Mouse (Mus musculus): Measurements from ENCODE around the gene Bhlhb9. TPM values are rescaled to one million over a fixed set of nuclear protein-coding genes. Genes with fewer than 3 reads are reported as not detected.
"Not testable (repeated sequence)": the region's sequence is repeated elsewhere in the genome, so short reads cannot be mapped to it uniquely, and the experiment has no call there.

The Bhlhb9 gene
- total and polyA plus RNA-seq, 3 experiments, result 13.8 to 29.3 (median 24.7) TPM

DNA sequence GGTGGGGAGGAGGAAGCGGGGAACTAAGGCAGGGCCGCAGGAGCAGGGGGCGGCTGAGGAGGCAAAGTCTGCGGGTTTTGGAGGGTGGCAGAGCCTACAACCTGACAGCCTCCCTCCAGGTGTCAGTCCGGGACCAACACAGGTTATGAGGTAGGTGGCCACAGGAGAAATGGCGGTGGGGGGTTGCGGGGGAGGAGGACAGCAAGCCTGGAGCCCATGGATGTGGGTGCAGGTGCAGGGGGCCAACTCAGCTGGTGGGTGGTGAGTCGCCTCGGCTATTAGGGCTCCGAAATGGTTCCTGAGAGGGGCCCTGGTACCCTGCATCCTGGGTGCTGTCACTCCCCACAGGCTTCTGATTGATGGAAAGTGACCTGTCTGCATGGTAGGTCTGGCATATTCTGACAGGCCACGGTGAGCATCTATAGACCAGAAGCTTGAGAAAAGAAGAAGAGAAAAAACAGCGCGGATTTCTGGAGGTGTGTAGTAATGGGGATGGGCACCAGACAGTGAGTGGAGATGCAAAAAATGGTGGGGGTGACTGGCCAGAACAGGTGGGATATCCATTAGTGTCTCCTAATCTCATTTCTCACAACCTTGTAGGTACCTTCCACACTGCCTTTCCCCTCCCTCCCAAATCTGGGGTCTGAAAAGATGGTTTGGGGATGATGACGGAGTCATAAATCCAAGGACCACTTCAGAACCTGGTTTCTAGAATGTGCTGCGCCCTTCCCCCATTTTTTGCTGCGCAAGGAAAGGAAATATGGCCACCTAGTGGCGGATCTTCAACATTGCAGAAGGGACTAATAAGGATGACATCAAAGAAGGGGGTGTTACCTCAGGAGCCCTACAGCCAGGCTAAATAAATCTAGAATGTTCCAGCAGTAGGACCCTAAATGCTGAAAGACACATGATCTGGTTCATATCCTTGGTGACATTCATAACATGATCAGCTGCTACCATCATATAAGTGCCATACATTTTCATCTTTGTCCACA lies 42.3 kb downstream of the Bhlhb9 start:
- H3K79me2 ChIP-seq (replicated peaks; ENCODE audit: control insufficient read depth, extremely low read depth, insufficient read depth, poor library complexity, severe bottlenecking); H3K36me3 ChIP-seq (replicated peaks in 1 of 2; ENCODE audit: control insufficient read depth in 1 of 2, insufficient read depth in 1 of 2, low read length in 1 of 2); H3K27ac ChIP-seq (ENCODE audit: insufficient read depth, low read depth); dilution Hi-C loops (cut with MboI; ENCODE audit: extremely low pct_ligation_motif_present, extremely low pct_unique_long_range_greater_than_20kb, low sequenced_read_pairs); H3K4me3 ChIP-seq (replicated peaks in 1 of 3; ENCODE audit: low read depth in 2 of 3, low read length in 2 of 3, poor library complexity in 1 of 3); H3K9ac ChIP-seq (ENCODE audit: insufficient read depth, low read depth); H3K9me3 ChIP-seq (replicated peaks; ENCODE audit: low read length); H3K27me3 ChIP-seq (replicated peaks); H3K4me2 ChIP-seq (ENCODE audit: insufficient read depth, low read depth, poor library complexity, severe bottlenecking); in situ Hi-C loops (cut with MboI; ENCODE audit: low pct_ligation_motif_present, low pct_unique_long_range_greater_than_20kb, low sequenced_read_pairs); H3K4me1 ChIP-seq (ENCODE audit: control insufficient read depth in 1 of 2, insufficient read depth in 2 of 2): not testable (repeated sequence)
- peak; percentile 43 for DNase-seq (ENCODE audit: extremely low read depth)
- peak; percentile 29 for TF ChIP-seq RAD21 (IDR thresholded peaks at IDR 0.05; ENCODE audit: low read depth, low read length)
- peak; percentile 11 to 49; a peak in 2 of 4 replicates for TF ChIP-seq CTCF (conservative IDR thresholded peaks at IDR 0.05 in 1 of 2, IDR thresholded peaks at IDR 0.05 in 1 of 2; ENCODE audit: low read depth in 2 of 2, low read length in 2 of 2)
- 0 out of 2 replicates have a peak, but pooled peaks have one; percentile 13 for TF ChIP-seq SMC3 (IDR thresholded peaks at IDR 0.05; ENCODE audit: low read depth, low read length)
- TF ChIP-seq CHD2 (IDR thresholded peaks at IDR 0.05; ENCODE audit: low read length), result peak; percentile 17; the same call in 1 of the 2 replicates

DNA sequence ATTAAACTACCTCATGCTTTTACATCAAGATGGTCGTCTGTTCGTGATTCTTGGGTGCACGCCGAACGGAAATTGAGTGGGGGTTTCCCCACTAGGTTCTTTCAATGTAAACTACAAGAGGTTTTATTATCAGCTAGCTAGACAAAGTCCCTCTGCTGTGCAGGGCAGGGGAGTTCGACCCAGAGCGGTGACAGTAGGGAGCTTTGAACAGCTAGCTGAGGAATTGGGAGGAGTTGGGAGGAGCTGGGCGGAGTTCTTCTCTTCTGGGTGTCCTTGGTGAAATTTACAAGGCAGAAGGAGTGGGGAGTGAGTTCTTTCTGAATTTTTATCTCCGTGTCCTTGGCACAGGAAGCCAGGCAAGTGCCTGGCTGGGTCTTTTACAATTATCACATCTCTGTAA lies 69.4 kb downstream of the Bhlhb9 start:
- H3K4me2 ChIP-seq (ENCODE audit: insufficient read depth, low read depth, poor library complexity, severe bottlenecking); dilution Hi-C loops (cut with MboI; ENCODE audit: extremely low pct_ligation_motif_present, extremely low pct_unique_long_range_greater_than_20kb, low sequenced_read_pairs); H3K4me3 ChIP-seq (replicated peaks in 1 of 3; ENCODE audit: low read depth in 2 of 3, low read length in 2 of 3, poor library complexity in 1 of 3); H3K9me3 ChIP-seq (replicated peaks; ENCODE audit: low read length); DNase-seq (ENCODE audit: extremely low read depth); H3K27ac ChIP-seq (ENCODE audit: insufficient read depth, low read depth); H3K9ac ChIP-seq (ENCODE audit: insufficient read depth, low read depth); H3K79me2 ChIP-seq (replicated peaks; ENCODE audit: control insufficient read depth, extremely low read depth, insufficient read depth, poor library complexity, severe bottlenecking); H3K36me3 ChIP-seq (replicated peaks in 1 of 2; ENCODE audit: control insufficient read depth in 1 of 2, insufficient read depth in 1 of 2, low read length in 1 of 2); H3K27me3 ChIP-seq (replicated peaks); in situ Hi-C loops (cut with MboI; ENCODE audit: low pct_ligation_motif_present, low pct_unique_long_range_greater_than_20kb, low sequenced_read_pairs); H3K4me1 ChIP-seq (ENCODE audit: control insufficient read depth in 1 of 2, insufficient read depth in 2 of 2): not testable (repeated sequence)

GRCm38 (mm10) chrX:135876679-135877078 lies 79.3 kb downstream of the Bhlhb9 start:
- Histone ChIP-seq H3K79me2 (replicated peaks; ENCODE audit: control insufficient read depth, extremely low read depth, insufficient read depth, poor library complexity, severe bottlenecking) (no peaks in the 10 kb centered on the region), H3K4me1 (ENCODE audit: control insufficient read depth in 1 of 2, insufficient read depth in 2 of 2) (no peaks in the 10 kb centered on the region), H3K9me3 (replicated peaks; ENCODE audit: low read length) (no peaks in the 10 kb centered on the region), H3K27ac (ENCODE audit: insufficient read depth, low read depth) (no peak overlapping the region), H3K27me3 (replicated peaks) (no peaks in the 10 kb centered on the region), H3K9ac (ENCODE audit: insufficient read depth, low read depth) (no peak overlapping the region), H3K4me2 (ENCODE audit: insufficient read depth, low read depth, poor library complexity, severe bottlenecking) (no peak overlapping the region), H3K36me3 (replicated peaks in 1 of 2; ENCODE audit: control insufficient read depth in 1 of 2, insufficient read depth in 1 of 2, low read length in 1 of 2) (no peaks in the 10 kb centered on the region), H3K4me3 (replicated peaks in 1 of 3; ENCODE audit: low read depth in 2 of 3, low read length in 2 of 3, poor library complexity in 1 of 3) (no peak overlapping the region)
- TF ChIP-seq MEF2A (IDR thresholded peaks at IDR 0.05; ENCODE audit: borderline replicate concordance, low read depth, low read length), result no peak
- no peak for TF ChIP-seq NELFE (IDR thresholded peaks at IDR 0.05; ENCODE audit: low read depth, low read length)
- TF ChIP-seq PAX5 (IDR thresholded peaks at IDR 0.05; ENCODE audit: low read length), result no peak
- TF ChIP-seq TCF12 (IDR thresholded peaks at IDR 0.05; ENCODE audit: low read depth, low read length), result no peak
- no peak for TF ChIP-seq EP300 (IDR thresholded peaks at IDR 0.05; ENCODE audit: low read length)
- no peak for TF ChIP-seq MAZ (IDR thresholded peaks at IDR 0.05; ENCODE audit: low read depth, low read length)
- DNase-seq (ENCODE audit: extremely low read depth), result no peak
- dilution Hi-C loops (cut with MboI; ENCODE audit: extremely low pct_ligation_motif_present, extremely low pct_unique_long_range_greater_than_20kb, low sequenced_read_pairs) (no loop called here), in situ Hi-C loops (cut with MboI; ENCODE audit: low pct_ligation_motif_present, low pct_unique_long_range_greater_than_20kb, low sequenced_read_pairs) (no loop called here)

All from CH12.LX (cell line).